Mouse (Mus musculus): ENCODE data around the gene Agrn.
"Not testable (repeated sequence)": the region's sequence is repeated elsewhere in the genome, so short reads cannot be mapped to it uniquely, and the experiment has no call there.

Gene Agrn

DNA sequence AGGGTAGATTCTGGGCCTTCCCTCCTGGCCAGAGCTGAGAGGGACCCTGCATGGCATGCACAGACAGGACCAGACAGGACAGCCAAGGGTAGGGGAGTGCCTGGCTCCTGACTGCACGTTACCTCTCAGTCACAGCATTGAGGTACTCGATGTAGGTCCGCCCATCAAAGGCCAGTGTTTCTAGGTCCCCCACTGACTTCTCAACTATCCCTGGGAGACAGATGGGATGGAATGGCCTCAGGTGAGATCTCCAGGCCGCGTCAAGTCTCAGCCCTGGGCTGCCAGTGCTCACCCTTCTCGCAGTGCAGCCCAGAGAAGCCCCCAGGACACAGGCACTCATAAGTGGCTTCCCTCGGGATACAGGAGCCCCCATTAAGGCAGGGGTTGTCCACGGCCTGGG lies 28.7 kb downstream of the Agrn start:
- no peak for DNase-seq (ENCODE audit: extremely low read depth, insufficient read length, low spot score)

DNA sequence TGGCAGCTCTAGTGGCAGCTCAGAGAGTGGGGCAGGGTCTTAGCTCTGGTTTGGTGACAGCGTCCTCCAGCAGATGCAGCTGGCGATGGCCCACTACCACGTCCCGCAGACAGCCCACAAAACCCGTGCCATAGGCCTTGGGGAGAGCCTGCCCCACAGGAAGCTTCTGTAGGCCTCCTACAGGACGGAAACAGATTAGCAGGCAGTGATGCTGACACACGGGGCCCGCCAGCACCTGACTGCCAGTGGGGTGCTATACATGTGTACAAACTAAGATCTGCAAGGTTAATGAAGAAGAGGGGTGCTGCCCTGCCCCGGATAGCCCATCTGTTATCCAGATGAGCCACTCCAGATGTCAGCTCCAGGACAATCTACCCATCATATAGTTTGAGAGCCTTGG lies 30.8 kb downstream of the Agrn start:
- no peak for DNase-seq (ENCODE audit: extremely low read depth, insufficient read length, low spot score)

- no peak for DNase-seq (ENCODE audit: extremely low read depth, insufficient read length, low spot score)
Measured at GRCm38 (mm10) chr4:156154771-156155170, 42.5 kb downstream of the Agrn start.

DNA sequence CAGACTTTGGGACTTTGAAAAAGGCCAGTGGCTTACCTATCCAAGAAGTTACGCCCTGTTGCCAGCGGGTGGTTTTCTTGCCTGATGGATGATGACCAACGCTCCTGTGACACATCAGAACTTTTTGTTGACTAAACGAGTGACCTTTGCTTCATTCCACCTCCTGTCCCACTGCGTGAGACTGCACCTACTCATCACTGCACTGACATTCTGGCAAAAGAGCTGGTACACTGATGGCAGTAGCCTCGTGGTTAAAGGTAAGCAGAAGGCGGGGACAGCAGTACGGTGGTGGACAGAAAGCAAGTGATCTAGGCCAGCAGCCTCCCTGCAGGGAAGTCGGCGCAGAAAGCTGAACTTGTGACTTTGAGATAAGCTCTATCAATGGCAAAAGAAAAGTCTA lies 46.4 kb downstream of the Agrn start:
- not testable (repeated sequence) for DNase-seq (ENCODE audit: extremely low read depth, insufficient read length, low spot score)

DNA sequence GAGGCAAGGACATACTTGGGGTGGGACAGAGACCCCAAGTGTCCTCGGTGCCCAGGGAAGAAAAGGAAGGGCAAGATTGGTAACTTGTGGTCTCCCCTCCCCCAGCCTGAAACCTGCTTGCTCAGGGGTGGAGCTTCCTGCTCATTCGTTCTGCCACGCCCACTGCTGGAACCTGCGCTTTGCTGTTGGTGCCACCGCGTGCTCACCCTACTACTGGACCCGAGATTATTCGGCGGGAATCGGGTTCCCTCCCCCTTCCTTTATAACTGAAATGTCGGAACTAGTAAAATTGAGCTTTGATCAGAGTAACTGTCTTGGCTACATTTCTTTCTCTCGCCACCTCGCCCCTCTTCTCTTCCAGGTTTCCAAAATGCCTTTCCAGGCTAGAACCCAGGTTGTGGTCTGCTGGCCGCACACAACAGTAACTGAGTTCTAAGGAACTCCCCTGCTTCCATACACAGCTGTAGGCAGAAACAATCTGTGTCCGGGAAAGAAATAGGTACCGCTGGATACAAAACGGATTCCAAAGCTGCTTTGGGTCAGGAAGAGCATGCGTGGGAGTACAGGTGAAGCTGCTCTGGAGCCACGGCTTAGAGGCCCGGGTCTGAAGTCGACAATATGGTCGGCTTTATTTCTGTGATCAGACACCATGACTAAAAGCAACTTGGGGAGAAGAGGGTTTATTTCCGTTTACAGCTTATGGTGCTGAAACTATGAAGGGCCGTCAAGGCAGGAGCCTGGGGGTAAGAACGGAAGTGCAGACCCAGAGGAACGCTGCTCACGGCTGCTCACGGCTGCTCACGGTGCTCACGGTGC lies 60.8 kb downstream of the Agrn start:
- no peak for DNase-seq (ENCODE audit: extremely low read depth, insufficient read length, low spot score)

GRCm38 (mm10) chr4:156135801-156136200 lies 61.5 kb downstream of the Agrn start:
- no peak for DNase-seq (ENCODE audit: extremely low read depth, insufficient read length, low spot score)

GRCm38 (mm10) chr4:156135112-156135511 lies 62.2 kb downstream of the Agrn start:
- DNase-seq (ENCODE audit: extremely low read depth, insufficient read length, low spot score), result no peak

DNA sequence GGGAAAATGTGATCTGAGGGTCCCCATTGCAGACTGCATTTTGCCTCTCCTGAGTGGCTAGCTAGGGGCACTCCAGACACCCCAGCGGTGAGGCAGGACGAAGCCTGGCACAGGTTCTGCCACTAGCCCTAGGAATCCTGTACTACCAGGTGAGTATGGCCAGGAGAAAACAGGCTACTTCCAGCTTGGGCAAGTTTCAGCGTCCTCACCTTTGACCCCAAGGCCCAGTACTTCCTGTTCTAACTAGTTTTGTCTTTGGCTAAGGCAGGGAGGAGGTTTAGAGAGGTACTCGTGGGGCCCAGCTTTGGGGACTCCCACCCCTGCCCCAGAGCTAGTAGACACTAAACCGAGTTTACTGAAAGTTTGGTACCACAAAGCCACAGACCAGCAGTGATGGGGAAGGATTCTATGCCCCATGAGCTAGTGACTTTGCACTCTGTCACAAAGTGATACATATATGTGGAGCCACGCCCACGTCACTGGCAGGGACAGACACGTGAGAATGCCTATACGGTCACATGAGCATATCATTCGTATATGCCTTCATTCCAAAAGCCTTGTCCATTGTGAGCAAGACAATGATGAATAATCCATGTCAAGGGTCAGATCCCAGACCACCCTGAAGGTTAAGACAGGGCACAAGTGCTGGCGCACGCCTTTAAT lies 63.2 kb downstream of the Agrn start:
- DNase-seq (ENCODE audit: extremely low read depth, insufficient read length, low spot score), result no peak

GRCm38 (mm10) chr4:156133334-156133733 lies 64.0 kb downstream of the Agrn start:
- no peak for DNase-seq (ENCODE audit: extremely low read depth, insufficient read length, low spot score)

DNA sequence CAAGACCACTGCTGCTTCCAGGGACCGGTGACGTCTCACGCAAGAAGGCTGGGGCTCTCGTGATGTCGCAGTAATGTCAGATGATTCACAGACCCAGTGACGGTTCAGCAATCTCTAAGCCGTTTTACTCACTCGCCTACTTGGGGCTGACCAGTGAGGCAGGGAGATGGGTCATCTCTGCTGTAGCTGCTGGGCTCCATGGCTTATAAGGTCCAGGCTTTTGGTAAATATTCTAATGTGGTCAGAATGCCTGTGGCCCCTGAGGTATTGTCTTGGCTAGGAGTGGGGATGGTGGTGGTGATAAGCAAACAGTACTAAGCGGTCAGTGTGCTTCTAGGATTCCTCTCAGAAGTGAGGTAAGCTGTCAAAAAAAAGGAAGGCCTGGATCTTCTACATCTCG lies 66.3 kb downstream of the Agrn start:
- no peak for DNase-seq (ENCODE audit: extremely low read depth, insufficient read length, low spot score)

DNA sequence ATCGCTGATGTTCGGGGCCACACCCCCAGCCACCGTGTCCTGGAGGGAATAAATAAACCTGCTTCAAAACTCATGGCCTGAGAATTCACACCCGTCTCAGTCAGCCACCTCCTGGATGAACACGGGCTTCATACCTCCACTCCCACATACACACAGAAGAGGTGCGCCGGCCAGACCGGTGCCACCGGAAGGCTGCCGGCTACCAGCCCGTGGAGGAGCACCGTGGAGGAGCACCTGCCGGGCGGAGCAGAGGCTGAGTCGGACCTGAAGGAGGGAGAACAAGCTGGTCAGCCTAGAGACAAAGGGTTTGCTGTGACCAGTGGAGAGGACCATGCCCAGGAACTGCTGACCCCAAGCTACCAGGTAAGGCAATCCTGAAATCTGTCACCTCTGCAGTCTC lies 66.9 kb downstream of the Agrn start, which contains the start of gene Rnf223:
Gene Rnf223 (plus strand): TSS at position 78 of the 400 bp plus-strand sequence.
- no peak for DNase-seq (ENCODE audit: extremely low read depth, insufficient read length, low spot score)

- DNase-seq (ENCODE audit: extremely low read depth, insufficient read length, low spot score), result peak; percentile 47
Measured at GRCm38 (mm10) chr4:156128746-156129145, 68.5 kb downstream of the Agrn start.

GRCm38 (mm10) chr4:156126841-156127240 lies 70.4 kb downstream of the Agrn start:
- no peak for DNase-seq (ENCODE audit: extremely low read depth, insufficient read length, low spot score)

- no peak for DNase-seq (ENCODE audit: extremely low read depth, insufficient read length, low spot score)
Measured at GRCm38 (mm10) chr4:156125393-156125792, 71.9 kb downstream of the Agrn start.

GRCm38 (mm10) chr4:156124077-156124476 lies 73.2 kb downstream of the Agrn start:
- DNase-seq (ENCODE audit: extremely low read depth, insufficient read length, low spot score), result no peak
